Mouse (Mus musculus) liver, adult 2 months (tissue): ENCODE results near the gene 1700092M07Rik. TPM values are rescaled to one million over a fixed set of nuclear protein-coding genes. Genes with fewer than 3 reads are reported as not detected.
"Not testable (repeated sequence)": the region's sequence is repeated elsewhere in the genome, so short reads cannot be mapped to it uniquely, and the experiment has no call there.

Experiments used
- DNase-seq: peaks from one replicate; pipeline ENCODE4 v3.0.0-alpha.2; 2011; ENCODE audit warnings: low read depth, low spot score; ENCODE audit errors: extremely low read depth
- H3K27ac ChIP-seq: fragments of 200-500 bp; replicated peaks from 2 replicates; pipeline ENCODE4 v1.5.1; 2012; ENCODE audit warnings: low read depth, mild to moderate bottlenecking, control low read depth, inconsistent platforms, low read length; ENCODE audit not compliant: insufficient read depth
- H3K27me3 ChIP-seq: fragments of 200-500 bp; 2 replicates; pipeline ENCODE4 v1.6.1; 2012; ENCODE audit warnings: mild to moderate bottlenecking, moderate library complexity, low read length, inconsistent platforms; ENCODE audit not compliant: control insufficient read depth, insufficient read depth
- H3K36me3 ChIP-seq: fragments of 200-500 bp; 2 replicates; pipeline ENCODE4 v1.6.1; 2012; ENCODE audit warnings: low read length, inconsistent platforms; ENCODE audit not compliant: control insufficient read depth, insufficient read depth
- H3K4me1 ChIP-seq: fragments of 200-500 bp; 2 replicates; pipeline ENCODE4 v1.6.1; 2011; ENCODE audit warnings: low read length; ENCODE audit not compliant: control insufficient read depth, insufficient read depth
- H3K4me3 ChIP-seq: fragments of 200-500 bp; 2 replicates; pipeline ENCODE4 v1.5.1; 2011; ENCODE audit warnings: low read depth, mild to moderate bottlenecking, control low read depth, low read length, moderate library complexity; ENCODE audit not compliant: insufficient read depth
- H3K79me2 ChIP-seq: fragments of 200-500 bp; 2 replicates; pipeline ENCODE4 v1.6.1; 2012; ENCODE audit warnings: inconsistent platforms, mild to moderate bottlenecking, low read length, moderate library complexity; ENCODE audit not compliant: control insufficient read depth, insufficient read depth
- H3K9ac ChIP-seq: fragments of 200-500 bp; 2 replicates; pipeline ENCODE4 v1.6.1; 2012; ENCODE audit warnings: low read depth, mild to moderate bottlenecking, control low read depth, inconsistent platforms, low read length
- CTCF ChIP-seq: fragments of 200-500 bp; IDR thresholded peaks from 2 replicates; pipeline ENCODE4 v1.5.1; 2011; ENCODE audit warnings: low read depth, low read length, control low read depth
- POLR2A ChIP-seq: fragments of 200-500 bp; IDR thresholded peaks from 2 replicates; pipeline ENCODE4 v1.6.1; 2011; ENCODE audit warnings: low read length, control low read depth; ENCODE audit not compliant: insufficient read depth; ENCODE audit errors: extremely low read depth
- WGBS: fragments of 180-500 bp; shearing (Covaris S2); methylation state at CpG from one replicate; pipeline ENCODE4 v1.1.7; 2018; 5-methylcytosine and 5-hydroxymethylcytosine counted together
- polyA plus RNA-seq: library from polyadenylated mRNA; depleted of rRNA; stranded (reverse); fragments of >200 nt; gene quantifications from 2 replicates; pipeline ENCODE4 v1.2.3, GENCODE M21; 2012
- total RNA-seq: library from RNA; depleted of rRNA; stranded (reverse); fragments of >200 nt; gene quantifications from 2 replicates; pipeline ENCODE4 v1.2.3, GENCODE M21; 2014

1700092M07Rik gene
- total and polyA plus RNA-seq, 2 experiments = 0.83 TPM; not detected in 1

DNA sequence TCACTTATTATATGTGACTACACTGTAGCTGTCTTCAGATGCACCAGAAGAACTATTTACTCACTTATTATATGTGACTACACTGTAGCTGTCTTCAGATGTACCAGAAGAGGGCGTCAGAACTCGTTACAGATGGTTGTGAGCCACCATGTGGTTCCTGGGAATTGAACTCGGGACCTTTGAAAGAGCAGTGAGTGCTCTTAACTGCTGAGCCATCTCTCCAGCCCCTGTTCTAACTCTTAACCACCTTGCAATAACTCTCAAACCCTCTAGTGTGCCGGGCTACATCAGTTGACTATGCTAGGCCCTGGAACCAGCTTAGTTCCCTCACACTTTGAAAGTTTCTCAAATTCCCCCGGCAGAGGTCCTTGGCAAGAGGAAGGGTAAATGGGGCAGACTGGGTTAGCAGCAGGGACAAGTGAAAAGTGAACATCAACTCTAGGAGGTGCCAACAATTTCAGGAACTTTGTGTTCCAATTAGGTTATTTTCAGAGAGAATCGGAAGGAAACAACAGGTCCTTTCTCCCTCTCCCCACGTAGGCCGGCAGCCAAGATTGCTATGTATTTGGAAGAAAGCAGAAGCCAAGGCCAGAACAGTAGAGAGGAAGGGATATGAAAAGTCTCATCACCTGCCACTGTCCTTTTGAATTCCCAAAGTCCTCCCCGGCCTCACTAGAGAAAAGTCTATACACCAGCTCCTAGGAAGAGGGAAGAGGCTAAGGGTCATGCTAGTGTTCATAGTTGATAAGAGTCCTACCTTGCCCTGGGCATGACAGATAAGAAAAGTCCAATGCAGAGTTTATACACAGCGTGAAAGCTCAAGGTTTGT, 25.7 kb upstream of the 1700092M07Rik start:
- H3K4me1 ChIP-seq = peaks cover 5% of the 10 kb centered on the region
- no peak overlapping the region for H3K27ac ChIP-seq
- H3K4me3 ChIP-seq = no peak overlapping the region
- DNase-seq = no peak
- peaks cover 10% of the 10 kb centered on the region; the same call in 1 of the 2 replicates for H3K36me3 ChIP-seq
- no peaks in the 10 kb centered on the region; the same call in 1 of the 2 replicates for H3K79me2 ChIP-seq
- H3K27me3 ChIP-seq = no peaks in the 10 kb centered on the region
- no peak for TF ChIP-seq POLR2A
- TF ChIP-seq CTCF = no peak
- WGBS = 77% methylated on average over 10 of the region's 10 CpGs
- H3K9ac ChIP-seq = no peak overlapping the region

DNA sequence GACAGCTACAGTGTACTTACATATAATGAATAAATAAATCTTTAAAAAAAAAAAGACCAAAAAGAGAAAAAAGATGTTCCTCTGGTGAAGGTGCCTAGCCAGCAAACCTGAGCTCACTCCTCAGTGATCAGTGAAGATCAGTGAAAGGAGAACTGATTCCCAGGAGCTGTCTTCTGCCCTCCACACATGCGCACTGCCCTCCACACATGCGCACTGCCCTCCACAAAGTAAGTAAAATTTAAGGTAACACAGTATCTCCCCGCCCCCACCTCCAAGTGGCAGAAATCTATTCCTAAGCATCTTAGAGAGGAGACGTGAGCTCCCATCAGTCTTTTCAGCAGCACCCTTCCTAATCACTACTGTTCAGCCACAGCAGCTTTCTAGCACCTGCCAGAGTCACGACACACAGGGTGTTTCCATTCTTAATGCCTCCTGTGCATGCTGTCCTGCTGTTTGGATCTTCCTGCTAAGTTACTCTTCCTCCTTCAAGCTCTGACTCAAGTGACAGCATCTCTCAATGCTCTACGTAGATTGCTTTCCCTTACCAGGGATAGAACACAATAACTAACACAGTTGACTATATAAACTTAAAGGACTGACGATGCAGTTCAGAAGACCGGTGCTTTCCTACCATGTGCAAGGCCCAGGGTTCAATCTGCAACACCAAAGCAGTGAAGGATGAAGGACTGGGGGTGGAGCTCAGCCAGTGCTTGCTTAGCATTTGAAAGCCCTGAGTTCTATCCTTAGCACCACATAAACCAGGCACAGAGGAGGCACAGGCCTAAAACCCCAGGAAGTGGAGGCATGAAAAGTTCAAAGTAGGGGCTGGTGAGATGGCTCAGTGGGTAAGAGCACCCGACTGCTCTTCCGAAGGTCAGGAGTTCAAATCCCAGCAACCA, 24.4 kb upstream of the 1700092M07Rik start:
- Histone ChIP-seq H3K79me2 (no peaks in the 10 kb centered on the region; the same call in 1 of the 2 replicates), H3K27ac (no peak overlapping the region), H3K4me1 (peaks cover 5% of the 10 kb centered on the region), H3K27me3 (no peaks in the 10 kb centered on the region), H3K9ac (no peak overlapping the region), H3K36me3 (peaks cover 3% of the 10 kb centered on the region; the same call in 1 of the 2 replicates), H3K4me3 (no peak overlapping the region)
- no peak for DNase-seq
- 92% methylated on average over 10 of the region's 10 CpGs for WGBS
- TF ChIP-seq POLR2A (no peak), CTCF (no peak)

DNA sequence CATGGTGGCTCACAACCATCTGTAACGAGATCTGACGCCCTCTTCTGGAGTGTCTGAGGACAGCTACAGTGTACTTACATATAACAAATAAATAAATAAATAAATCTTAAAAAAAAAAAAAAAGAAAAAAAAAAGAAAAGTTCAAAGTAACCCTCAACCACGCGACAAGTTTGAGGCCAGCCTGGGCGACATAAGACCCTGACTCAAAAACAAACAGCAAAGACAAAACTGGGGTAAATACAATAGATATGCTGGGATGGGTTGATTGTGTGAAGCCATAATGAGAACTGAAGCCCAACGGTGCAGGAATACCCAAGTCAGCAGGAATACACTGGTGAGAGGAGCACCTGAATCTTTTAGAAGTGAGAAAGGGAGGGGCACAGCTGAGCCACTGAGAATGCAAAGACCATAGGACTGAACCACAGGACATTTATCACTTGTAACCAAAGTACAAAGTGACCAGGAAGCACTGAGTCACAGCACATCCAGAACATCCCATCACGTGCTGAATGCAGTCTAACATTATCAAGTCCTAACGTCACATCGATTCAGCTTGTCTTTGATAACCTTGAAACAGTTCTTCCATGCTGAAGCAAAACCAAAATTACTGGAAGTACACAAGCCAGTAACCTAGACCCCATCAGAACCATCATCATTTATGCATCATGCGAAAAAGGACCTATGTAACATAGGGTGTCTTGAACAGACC, 23.6 kb upstream of the 1700092M07Rik start:
- DNase-seq = no peak
- no peak overlapping the region for H3K4me3 ChIP-seq
- H3K27me3 ChIP-seq = no peaks in the 10 kb centered on the region
- H3K4me1 ChIP-seq = peaks cover 3% of the 10 kb centered on the region; the same call in 1 of the 2 replicates
- 81% methylated on average over 10 of the region's 10 CpGs for WGBS
- peaks cover 3% of the 10 kb centered on the region; the same call in 1 of the 2 replicates for H3K36me3 ChIP-seq
- TF ChIP-seq CTCF (no peak), POLR2A (no peak)
- no peak overlapping the region for H3K27ac ChIP-seq
- no peak overlapping the region for H3K9ac ChIP-seq
- no peaks in the 10 kb centered on the region; the same call in 1 of the 2 replicates for H3K79me2 ChIP-seq

DNA sequence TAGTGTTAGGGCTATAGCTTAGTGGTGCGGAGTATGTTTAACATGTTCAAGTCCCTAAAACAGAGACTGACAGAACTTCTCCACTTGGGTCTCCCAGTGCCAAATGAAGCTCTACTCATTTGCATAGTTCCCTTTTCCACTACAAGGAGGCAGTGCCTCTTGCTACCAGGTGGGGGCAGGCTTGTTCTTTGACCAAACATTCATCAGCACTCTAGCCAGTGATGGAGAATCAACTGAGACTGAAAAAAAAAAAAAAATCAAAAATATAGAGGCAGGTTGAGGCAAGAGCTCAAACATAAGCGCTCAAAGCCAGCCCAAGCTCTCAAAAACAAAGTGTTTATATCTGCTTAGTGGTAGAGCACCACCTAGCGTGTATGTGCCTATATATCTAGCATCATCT, 22.2 kb upstream of the 1700092M07Rik start:
- Histone ChIP-seq H3K36me3 (no peaks in the 10 kb centered on the region), H3K27ac (no peak overlapping the region), H3K9ac (no peak overlapping the region), H3K79me2 (no peaks in the 10 kb centered on the region; the same call in 1 of the 2 replicates), H3K4me1 (peaks cover 7% of the 10 kb centered on the region; the same call in 1 of the 2 replicates), H3K27me3 (no peaks in the 10 kb centered on the region), H3K4me3 (no peak overlapping the region)
- peak; percentile 55 for DNase-seq
- 63% methylated on average over 3 of the region's 3 CpGs for WGBS
- TF ChIP-seq POLR2A = no peak
- TF ChIP-seq CTCF = peak; percentile 65; the same call in 1 of the 2 replicates

DNA sequence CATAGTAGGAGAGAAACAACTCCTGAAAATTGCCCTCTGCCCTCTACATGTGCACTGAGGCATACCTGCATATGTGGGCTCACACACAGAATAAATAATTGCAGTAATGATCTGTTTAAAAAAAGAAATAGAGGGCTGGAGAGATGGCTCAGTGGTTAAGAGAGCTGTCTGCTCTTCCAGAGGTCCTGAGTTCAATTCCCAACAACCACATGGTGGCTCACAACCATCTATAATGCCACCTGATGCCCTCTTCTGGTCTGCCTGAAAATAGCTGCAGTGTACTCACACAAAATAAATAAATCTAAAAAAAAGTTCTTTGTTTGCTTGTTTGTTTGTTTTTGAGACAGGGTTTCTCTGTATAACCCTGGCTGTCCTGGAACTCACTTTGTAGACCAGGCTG, 21.5 kb upstream of the 1700092M07Rik start:
- DNase-seq, H3K4me1 ChIP-seq, H3K4me3 ChIP-seq, H3K9ac ChIP-seq, H3K79me2 ChIP-seq, H3K27me3 ChIP-seq, H3K36me3 ChIP-seq, H3K27ac ChIP-seq: not testable (repeated sequence)
